Mouse (Mus musculus) brain, embryonic 14.5 days (tissue): ENCODE data around the gene Runx3. TPM values are rescaled to one million over a fixed set of nuclear protein-coding genes. Genes with fewer than 3 reads are reported as not detected.

ENCODE experiments used
- DNase-seq: peaks from one replicate; pipeline ENCODE4 v3.0.0-alpha.2; 2011; ENCODE audit warnings: low read depth
- CTCF ChIP-seq: fragments of 200-500 bp; IDR thresholded peaks from 2 replicates; pipeline ENCODE4 v1.5.1; 2012; ENCODE audit warnings: inconsistent platforms, mild to moderate bottlenecking, moderate library complexity, borderline replicate concordance; ENCODE audit not compliant: insufficient read depth, insufficient read length; ENCODE audit errors: extremely low read depth
- POLR2A ChIP-seq: fragments of 200-500 bp; IDR thresholded peaks from 2 replicates; pipeline ENCODE4 v1.6.1; 2012; ENCODE audit warnings: mild to moderate bottlenecking, inconsistent platforms, borderline replicate concordance; ENCODE audit not compliant: poor library complexity, insufficient read depth, insufficient read length, severe bottlenecking; ENCODE audit errors: extremely low read depth
- polyA plus RNA-seq: library from polyadenylated mRNA; depleted of rRNA; stranded (reverse); fragments of >200 nt; gene quantifications from 2 replicates; pipeline ENCODE4 v1.2.3, GENCODE M21; 2012; rRNA removed

Gene Runx3
- 0.40 and 0.64 TPM in 2 replicates for polyA plus RNA-seq

- TF ChIP-seq POLR2A (no peak), CTCF (no peak)
These were observed at the start of gene Runx3 for GRCm38 (mm10) chr4:135120342-135121100. Runx3 (plus strand) TSS chr4:135120652.

DNA sequence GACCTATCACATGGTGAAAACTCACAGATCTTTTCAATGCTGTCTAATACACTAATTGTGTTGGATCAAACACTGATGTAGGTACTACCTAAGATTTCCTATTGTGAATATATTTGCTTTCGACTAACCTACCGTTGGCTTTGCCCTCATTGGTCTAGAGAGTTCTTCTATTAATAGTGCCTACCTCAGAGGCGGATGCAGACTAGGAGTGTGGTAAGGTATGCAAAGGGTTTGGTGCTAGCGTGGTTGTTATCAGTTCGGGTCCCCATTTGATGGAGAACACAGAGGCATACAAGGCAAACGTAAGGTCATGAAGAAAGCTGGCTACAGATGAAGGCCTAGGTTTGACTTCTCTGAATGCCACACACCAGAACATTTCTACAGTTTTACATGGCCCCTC lies 47.8 kb upstream of the Runx3 start:
- no peak for TF ChIP-seq POLR2A
- no peak for DNase-seq

More at GRCm38 (mm10) chr4:135120342-135121100, at the start of gene Runx3:
- DNase-seq: no peak

- no peak for TF ChIP-seq CTCF
These were observed 46.9 kb upstream of the Runx3 start for GRCm38 (mm10) chr4:135073523-135073922.

GRCm38 (mm10) chr4:135074646-135075045 lies 45.8 kb upstream of the Runx3 start:
- no peak for TF ChIP-seq POLR2A
- no peak for TF ChIP-seq CTCF
- DNase-seq: no peak

More at GRCm38 (mm10) chr4:135073523-135073922, 46.9 kb upstream of the Runx3 start:
- DNase-seq: no peak

GRCm38 (mm10) chr4:135075360-135075759 lies 45.1 kb upstream of the Runx3 start:
- DNase-seq: no peak
- no peak for TF ChIP-seq CTCF
- TF ChIP-seq POLR2A: no peak

GRCm38 (mm10) chr4:135076611-135077010 lies 43.8 kb upstream of the Runx3 start:
- no peak for TF ChIP-seq POLR2A
- TF ChIP-seq CTCF: no peak
- DNase-seq: no peak

GRCm38 (mm10) chr4:135077196-135077595 lies 43.3 kb upstream of the Runx3 start:
- DNase-seq: no peak
- TF ChIP-seq CTCF (no peak), POLR2A (no peak)

- peak; percentile 68 for DNase-seq
- TF ChIP-seq CTCF (no peak), POLR2A (no peak)
These were observed 40.4 kb upstream of the Runx3 start for GRCm38 (mm10) chr4:135079859-135080640.

DNA sequence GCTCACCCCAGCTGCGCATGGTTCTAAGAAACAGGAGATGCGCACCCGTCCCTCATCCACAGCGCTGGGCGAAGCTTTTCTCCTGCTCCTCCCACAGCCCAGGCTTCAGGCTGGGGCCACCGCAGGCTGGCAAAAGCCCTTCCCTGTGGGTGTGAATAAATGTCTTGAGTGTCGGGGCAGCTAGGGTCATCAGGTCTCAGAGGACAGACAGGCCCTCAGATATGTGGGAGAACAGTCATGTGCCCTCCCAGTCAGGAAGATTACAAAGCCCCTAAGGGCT lies 39.9 kb upstream of the Runx3 start:
- TF ChIP-seq CTCF (no peak), POLR2A (no peak)
- no peak for DNase-seq

DNA sequence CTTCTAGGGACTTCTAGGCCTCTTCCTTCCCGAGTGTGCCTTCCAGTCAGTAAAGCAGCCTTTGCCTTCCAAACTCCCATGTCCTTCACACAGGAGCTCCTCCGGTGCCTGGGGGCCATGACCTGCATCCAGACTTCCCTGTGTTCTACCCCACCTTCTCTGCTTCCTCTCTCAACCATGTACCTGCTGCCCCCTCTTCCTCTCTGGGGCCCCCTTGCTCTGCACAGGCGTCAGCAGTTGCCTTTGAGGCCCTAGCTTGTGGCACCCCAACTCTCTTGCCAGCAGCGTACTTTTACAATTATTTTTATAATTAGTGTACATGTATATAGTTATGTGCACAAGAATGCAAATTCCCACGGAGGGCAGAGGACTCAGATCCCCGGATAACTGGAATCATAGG lies 37.4 kb upstream of the Runx3 start:
- no peak for TF ChIP-seq POLR2A
- TF ChIP-seq CTCF: no peak
- no peak for DNase-seq

GRCm38 (mm10) chr4:135085077-135085853 lies 35.2 kb upstream of the Runx3 start:
- no peak for TF ChIP-seq POLR2A
- TF ChIP-seq CTCF: peak; percentile 36; the same call in 1 of the 2 replicates
- DNase-seq: no peak

- DNase-seq: no peak
These were observed 29.8 kb upstream of the Runx3 start for GRCm38 (mm10) chr4:135090613-135091012.

GRCm38 (mm10) chr4:135092871-135093270 lies 27.6 kb upstream of the Runx3 start:
- no peak for TF ChIP-seq CTCF

More at GRCm38 (mm10) chr4:135090613-135091012, 29.8 kb upstream of the Runx3 start:
- TF ChIP-seq CTCF (no peak), POLR2A (no peak)

More at GRCm38 (mm10) chr4:135092871-135093270, 27.6 kb upstream of the Runx3 start:
- DNase-seq: peak; percentile 21
